Mouse (Mus musculus): Measurements from ENCODE around the gene Tex14. TPM values are rescaled to one million over a fixed set of nuclear protein-coding genes. Genes with fewer than 3 reads are reported as not detected.

Gene Tex14
- total and polyA plus RNA-seq, 2 experiments from 2014 or later = 0.73 to 3.4 TPM

DNA sequence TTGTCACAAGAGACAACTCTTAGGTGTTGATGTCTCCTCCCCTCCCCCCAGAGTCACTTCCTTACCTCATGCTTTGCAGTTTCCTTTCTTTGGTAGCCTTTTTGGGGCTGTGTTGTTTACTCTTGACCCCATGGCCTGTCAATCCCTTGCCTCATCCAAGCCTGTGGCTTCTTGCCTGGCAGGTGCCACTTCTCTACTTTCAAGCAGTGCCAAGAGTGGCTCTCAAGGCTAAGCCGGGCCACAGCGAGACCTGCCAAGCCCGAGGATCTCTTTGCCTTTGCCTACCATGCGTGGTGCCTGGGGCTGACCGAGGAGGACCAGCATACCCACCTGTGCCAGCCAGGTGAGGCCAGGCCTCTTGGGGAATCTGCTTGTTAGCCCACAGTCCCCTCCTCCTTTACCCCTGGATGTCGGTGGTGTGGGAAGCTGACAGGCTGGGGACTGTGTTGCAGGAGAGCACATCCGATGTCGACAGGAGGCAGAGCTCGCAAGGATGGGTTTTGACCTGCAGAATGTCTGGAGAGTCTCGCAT lies 195.5 kb downstream of the Tex14 start:
- Histone ChIP-seq H3K4me2 (ENCODE audit: low read depth, low read length) (no peak overlapping the region), H3K4me3 (ENCODE audit: low read length) (no peak overlapping the region), H3K9me3 (ENCODE audit: low read length) (no peaks in the 10 kb centered on the region), H3K27me3 (ENCODE audit: insufficient read depth, low read length) (no peaks in the 10 kb centered on the region), H3K4me1 (ENCODE audit: insufficient read depth, low read length) (peaks cover 8% of the 10 kb centered on the region), H3K9ac (replicated peaks; ENCODE audit: low read length) (no peak overlapping the region), H3K36me3 (ENCODE audit: insufficient read depth, low read length) (peaks cover 78% of the 10 kb centered on the region), H3K27ac (no peak overlapping the region)
- TF ChIP-seq CTCF (IDR thresholded peaks at IDR 0.05; ENCODE audit: low read depth) = no peak
- ATAC-seq (no peak), DNase-seq (ENCODE audit: low spot score) (no peak)
- WGBS = 93% methylated on average over 10 of the region's 10 CpGs

DNA sequence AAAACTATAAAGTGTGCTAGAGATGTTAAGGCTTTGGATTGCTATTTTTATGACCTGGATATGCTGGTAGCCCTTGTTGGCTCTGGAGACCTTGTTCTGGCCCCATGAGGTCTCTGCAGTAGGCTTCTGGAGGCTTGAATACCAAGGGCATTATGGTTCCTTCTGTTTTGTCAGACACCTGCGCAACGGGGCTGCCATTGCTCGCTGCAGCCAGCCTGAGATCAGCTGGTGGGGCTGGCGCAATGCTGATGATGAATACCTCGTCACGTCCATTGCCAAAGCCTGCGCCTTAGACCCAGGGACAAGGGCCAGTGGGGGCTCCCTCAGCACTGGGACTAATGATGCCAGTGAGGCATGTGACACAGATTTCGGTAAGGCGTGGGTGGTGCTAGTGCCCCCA lies 197.4 kb downstream of the Tex14 start:
- TF ChIP-seq CTCF (IDR thresholded peaks at IDR 0.05; ENCODE audit: low read depth) = no peak
- Histone ChIP-seq H3K4me2 (ENCODE audit: low read depth, low read length) (no peak overlapping the region), H3K4me1 (ENCODE audit: insufficient read depth, low read length) (peaks cover 1% of the 10 kb centered on the region; the same call in 1 of the 2 replicates), H3K27ac (no peak overlapping the region), H3K27me3 (ENCODE audit: insufficient read depth, low read length) (no peaks in the 10 kb centered on the region), H3K4me3 (ENCODE audit: low read length) (no peak overlapping the region), H3K9ac (replicated peaks; ENCODE audit: low read length) (no peak overlapping the region), H3K9me3 (ENCODE audit: low read length) (no peaks in the 10 kb centered on the region), H3K36me3 (ENCODE audit: insufficient read depth, low read length) (peaks cover 89% of the 10 kb centered on the region)
- WGBS = 89% methylated on average over 9 of the region's 9 CpGs
- DNase-seq (ENCODE audit: low spot score) (no peak), ATAC-seq (no peak)

DNA sequence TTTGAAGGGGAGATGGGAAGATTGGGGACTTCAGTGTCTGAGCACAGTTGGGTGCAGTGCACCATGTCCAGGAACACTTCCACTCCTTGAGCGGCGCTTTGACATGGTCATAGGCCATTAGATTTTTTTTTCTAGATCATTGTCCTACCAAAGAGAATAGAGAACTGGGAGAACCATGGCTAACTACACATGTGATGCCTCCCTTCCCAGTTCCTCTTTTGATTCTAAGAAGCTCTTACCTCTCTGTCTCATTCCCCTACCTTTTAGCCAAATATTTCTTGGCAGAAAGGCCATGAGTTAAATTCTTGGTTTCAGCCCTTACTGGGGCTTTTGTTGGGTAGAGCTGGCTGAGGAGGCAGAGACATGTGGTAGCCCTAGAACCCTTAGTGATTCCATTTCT lies 198.7 kb downstream of the Tex14 start:
- no peak overlapping the region for H3K4me3 ChIP-seq (ENCODE audit: low read length)
- no peaks in the 10 kb centered on the region for H3K9me3 ChIP-seq (ENCODE audit: low read length)
- no peak for ATAC-seq
- peaks cover 81% of the 10 kb centered on the region for H3K36me3 ChIP-seq (ENCODE audit: insufficient read depth, low read length)
- no peak for TF ChIP-seq CTCF (IDR thresholded peaks at IDR 0.05; ENCODE audit: low read depth)
- 90% methylated on average over 2 of the region's 2 CpGs for WGBS
- H3K4me2 ChIP-seq (ENCODE audit: low read depth, low read length) = no peak overlapping the region
- no peak for DNase-seq (ENCODE audit: low spot score)
- H3K9ac ChIP-seq (replicated peaks; ENCODE audit: low read length) = no peak overlapping the region
- H3K27ac ChIP-seq = no peak overlapping the region
- no peaks in the 10 kb centered on the region for H3K4me1 ChIP-seq (ENCODE audit: insufficient read depth, low read length)
- H3K27me3 ChIP-seq (ENCODE audit: insufficient read depth, low read length) = no peaks in the 10 kb centered on the region

Other genes starting within 250 kb of the Tex14 start
- 60.1 and 65.9 TPM in 2 replicates for gene Ppm1e, start 46.0 kb upstream of the Tex14 start, total RNA-seq (2014; rRNA removed)
- 17.1 and 18.6 TPM in 2 replicates for gene Ppm1e, start 46.0 kb upstream of the Tex14 start, polyA plus RNA-seq (2015; fragmentation: Nextera tagmentation; extraction: Ambion mirVana)
- 3.5 and 3.7 TPM in 2 replicates for gene Rad51c, start 111 bp upstream of the Tex14 start, total RNA-seq (2014; rRNA removed)
- gene Rad51c, start 111 bp upstream of the Tex14 start, polyA plus RNA-seq (2015; fragmentation: Nextera tagmentation; extraction: Ambion mirVana) = 2.0 and 4.2 TPM in 2 replicates
- gene Gm11492, start 161.6 kb downstream of the Tex14 start, total RNA-seq (2014; rRNA removed) = not detected in 2 replicates
- gene Gm11492, start 161.6 kb downstream of the Tex14 start, polyA plus RNA-seq (2015; fragmentation: Nextera tagmentation; extraction: Ambion mirVana) = not detected in 2 replicates
- 32.3 and 39.6 TPM in 2 replicates for gene Sept4, start 163.8 kb downstream of the Tex14 start, total RNA-seq (2014; rRNA removed)
- gene Sept4, start 163.8 kb downstream of the Tex14 start, polyA plus RNA-seq (2015; fragmentation: Nextera tagmentation; extraction: Ambion mirVana) = 54.9 and 63.6 TPM in 2 replicates
- gene Mtmr4, start 187.1 kb downstream of the Tex14 start, total RNA-seq (2014; rRNA removed) = 110 and 125 TPM in 2 replicates
- 30.6 and 34.8 TPM in 2 replicates for gene Mtmr4, start 187.1 kb downstream of the Tex14 start, polyA plus RNA-seq (2015; fragmentation: Nextera tagmentation; extraction: Ambion mirVana)
- 0.10 and 0.29 TPM in 2 replicates for gene Hsf5, start 212.1 kb downstream of the Tex14 start, total RNA-seq (2014; rRNA removed)
- 0.20 and 0.33 TPM in 2 replicates for gene Hsf5, start 212.1 kb downstream of the Tex14 start, polyA plus RNA-seq (2015; fragmentation: Nextera tagmentation; extraction: Ambion mirVana)

Data from hindbrain, postnatal 0 days (tissue).